Mouse (Mus musculus): ENCODE results near the gene Rasgrp3. TPM values are rescaled to one million over a fixed set of nuclear protein-coding genes. Genes with fewer than 3 reads are reported as not detected.

Gene Rasgrp3
- total RNA-seq, 4 experiments from 2014 or later = 8.7 to 25.6 (median 19.0) TPM

- no peak for DNase-seq
These were observed 107.7 kb downstream of the Rasgrp3 start for GRCm38 (mm10) chr17:75543434-75543833.

- DNase-seq = no peak
These were observed 108.6 kb downstream of the Rasgrp3 start for GRCm38 (mm10) chr17:75544262-75544661.

GRCm38 (mm10) chr17:75550771-75551413 lies 115.2 kb downstream of the Rasgrp3 start:
- DNase-seq = no peak

- DNase-seq = peak; percentile 97
These were observed 116.1 kb downstream of the Rasgrp3 start, which contains the start of gene Fam98a for GRCm38 (mm10) chr17:75551512-75552400. Gene Fam98a (minus strand): TSS chr17:75551946.

GRCm38 (mm10) chr17:75557031-75557430 lies 121.3 kb downstream of the Rasgrp3 start:
- DNase-seq = no peak

- DNase-seq = no peak
These were observed 122.3 kb downstream of the Rasgrp3 start for GRCm38 (mm10) chr17:75558041-75558440.

- no peak for DNase-seq
These were observed 139.9 kb downstream of the Rasgrp3 start for GRCm38 (mm10) chr17:75575608-75576007.

Other genes starting within 250 kb of the Rasgrp3 start
- gene Fam98a, start 116.0 kb downstream of the Rasgrp3 start, total RNA-seq (2022) = 10 to 100 TPM; 27.8 to 37.4 (median 35.5) TPM

Measured in adrenal gland, adult 8-10 months (tissue).